Mouse (Mus musculus): Measurements from ENCODE around the gene Sirt7.

GRCm38 (mm10) chr11:120622805-120623204 is 2.2 kb downstream of the Sirt7 start:
- TF ChIP-seq POLR2A (IDR thresholded peaks at IDR 0.05; ENCODE audit: borderline replicate concordance, low read depth, low read length) (no peak), CTCF (IDR thresholded peaks at IDR 0.05; ENCODE audit: low read depth, low read length) (no peak)
